Mouse (Mus musculus): ENCODE data around the gene Prkn.

- TF ChIP-seq CTCF (IDR thresholded peaks at IDR 0.05) = no peak
- TF ChIP-seq POLR2A (IDR thresholded peaks at IDR 0.05; ENCODE audit: insufficient read depth, low read depth, low read length) = no peak
- no peak for TF ChIP-seq EP300 (IDR thresholded peaks at IDR 0.05; ENCODE audit: insufficient read depth, low read depth, low read length)
Observed at GRCm38 (mm10) chr17:11229011-11229410, 388.8 kb downstream of the Prkn start.
